Mouse (Mus musculus) mouse embryonic stem cell (cell line): ENCODE measurements around the gene Syt16.

ENCODE experiments used
- in situ Hi-C, 2 experiments: fragments of 300-500 bp; cut with MboI; formaldehyde crosslinking; loops; 1 replicate in 1 of 2; 3 replicates in 1 of 2; pipeline ENCODE4 v1.14.3; 2019 to 2020; ENCODE audit warnings: low sequenced_read_pairs in 2 of 2, low pct_unique_long_range_greater_than_20kb in 1 of 2, mixed read lengths in 1 of 2; ENCODE audit not compliant: unreplicated experiment in 1 of 2

Gene Syt16

DNA sequence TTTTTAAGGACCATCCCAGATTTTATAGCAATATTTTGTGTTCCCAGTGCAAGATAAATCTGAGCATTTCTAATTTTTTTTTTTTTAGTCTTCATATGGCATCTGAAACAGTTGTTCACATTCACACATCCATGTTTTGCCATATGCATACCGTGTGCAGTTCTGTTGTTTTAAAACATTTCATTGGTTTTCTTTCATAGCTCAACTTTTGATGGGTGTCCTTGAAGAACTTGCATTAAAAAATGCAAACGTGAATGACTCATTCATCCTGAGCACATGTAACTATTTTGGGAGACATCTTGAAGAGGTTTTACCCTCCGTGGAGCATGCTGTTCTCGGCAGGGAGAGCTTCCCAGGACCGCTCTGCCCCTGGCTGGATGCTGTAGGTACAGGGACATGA is 279.8 kb downstream of the Syt16 start:
- in situ Hi-C loops, result loop anchor here in 1 of 2 experiments (25.0 kb wide), 2 partner anchors 565 to 715 kb away; no protein-coding TSS in a partner anchor

DNA sequence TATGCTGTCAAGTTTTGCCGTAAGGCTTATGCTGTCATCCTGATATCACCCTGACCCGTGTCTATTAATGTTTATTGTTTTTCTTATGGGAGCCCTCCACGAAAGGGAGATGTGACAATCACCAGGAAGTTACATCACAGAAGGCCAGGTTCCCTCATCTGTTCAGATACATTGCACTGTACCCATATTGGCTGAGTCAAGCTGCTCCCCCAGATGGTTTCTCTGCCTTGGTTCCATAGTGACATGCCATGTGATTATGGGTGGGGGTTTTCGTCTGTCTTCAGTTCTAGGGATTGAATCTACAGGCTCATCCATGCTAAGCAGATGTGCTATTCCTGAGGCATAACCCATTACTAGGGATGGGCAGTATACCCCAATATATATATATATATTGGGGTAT is 283.9 kb downstream of the Syt16 start:
- in situ Hi-C loops, result loop anchor here in 1 of 2 experiments (25.0 kb wide), 2 partner anchors 569 to 719 kb away; no protein-coding TSS in a partner anchor

DNA sequence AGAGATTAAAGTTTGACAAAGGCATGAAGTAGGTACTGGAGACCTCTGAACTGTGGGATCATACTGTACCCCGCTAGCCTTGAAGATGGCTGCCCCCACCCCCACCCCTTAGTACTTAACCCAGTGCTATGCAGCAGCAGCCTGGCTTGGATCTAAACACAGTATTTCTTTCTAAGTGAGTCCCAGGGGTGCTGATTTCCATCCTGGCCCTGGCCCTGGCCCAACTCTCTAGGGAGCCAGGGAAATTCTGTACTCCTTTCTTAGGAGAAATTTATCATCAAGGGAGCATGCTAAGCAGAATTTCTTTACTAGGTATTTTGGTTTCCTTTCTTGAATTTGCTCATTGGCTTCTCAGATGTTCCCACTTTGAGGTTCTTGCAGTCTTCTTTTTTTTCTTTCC is 285.4 kb downstream of the Syt16 start:
- in situ Hi-C loops, result loop anchor here in 1 of 2 experiments (25.0 kb wide), 2 partner anchors 571 to 721 kb away; no protein-coding TSS in a partner anchor

DNA sequence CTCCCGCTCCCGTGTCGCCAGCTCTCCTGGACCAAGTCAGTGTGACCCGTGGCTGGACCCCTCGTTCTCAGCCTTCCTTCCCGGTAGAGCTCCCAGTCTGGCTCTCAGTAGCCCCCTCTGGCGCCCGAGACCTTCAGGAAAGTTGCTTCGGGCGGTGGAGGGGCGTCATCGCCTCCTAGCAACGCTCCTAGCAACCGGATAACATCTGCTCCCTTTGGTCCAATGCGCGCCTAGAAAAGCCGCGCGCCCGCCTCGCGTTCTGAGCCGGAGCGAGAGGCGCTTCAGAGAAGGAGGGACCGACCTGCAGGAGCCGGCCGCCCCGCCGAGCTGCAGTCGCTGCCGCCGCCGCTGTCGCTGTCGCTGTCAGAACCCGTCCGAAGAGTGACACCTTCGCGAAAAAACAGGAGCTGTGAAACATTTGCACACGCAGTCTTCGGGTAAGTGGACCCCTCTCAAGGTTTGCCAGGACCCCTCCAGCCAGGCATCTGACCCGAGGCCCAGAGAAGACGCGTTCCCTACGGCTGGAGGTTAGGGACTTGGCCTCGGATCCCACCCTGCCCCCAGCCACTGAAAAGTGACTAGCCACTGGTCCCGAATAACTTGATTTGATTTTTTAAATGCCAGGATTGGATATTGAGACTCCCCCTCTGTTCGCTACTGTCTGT is 286.7 kb downstream of the Syt16 start:
- in situ Hi-C loops, result loop anchor here in 1 of 2 experiments (25.0 kb wide), 2 partner anchors 572 to 722 kb away; no protein-coding TSS in a partner anchor

DNA sequence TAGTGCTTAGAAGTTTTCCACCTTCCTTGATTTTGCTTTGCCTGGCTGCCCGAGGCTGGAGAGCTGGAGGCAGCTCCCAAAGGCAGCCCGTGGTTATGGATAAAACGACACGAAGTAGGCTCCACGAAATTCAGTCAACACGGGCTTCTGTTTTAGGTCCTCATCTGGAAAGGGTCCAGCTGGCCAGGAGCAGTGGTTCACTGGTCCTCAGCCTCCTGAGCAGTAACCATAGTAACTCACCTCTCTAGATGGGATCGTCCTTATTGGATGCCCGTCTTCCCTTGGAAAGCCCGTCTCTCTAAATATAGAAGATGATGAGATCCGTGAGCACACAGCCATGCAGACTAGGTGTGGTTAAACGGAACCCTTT is 287.2 kb downstream of the Syt16 start:
- in situ Hi-C loops, result loop anchor here in 1 of 2 experiments (25.0 kb wide), 2 partner anchors 572 to 722 kb away; no protein-coding TSS in a partner anchor

DNA sequence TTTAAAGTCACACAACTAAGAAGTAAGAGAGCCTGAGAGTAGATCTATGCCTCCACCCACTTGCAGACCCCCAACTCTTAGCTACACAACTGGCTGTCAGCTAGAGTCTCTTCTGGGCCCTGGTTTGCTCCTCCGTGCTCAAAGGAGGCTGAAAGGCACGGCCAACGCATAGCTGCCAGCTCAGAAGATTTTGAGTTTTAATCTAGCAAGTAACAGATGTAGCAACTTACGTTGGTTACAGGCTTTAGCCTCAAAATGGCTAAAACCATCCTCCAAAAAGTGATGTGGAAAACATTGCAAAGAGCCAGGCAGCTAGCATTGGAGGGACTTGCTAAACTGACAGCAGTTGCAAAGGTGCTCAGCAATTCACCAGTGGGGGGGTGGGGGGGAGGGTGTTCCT is 293.5 kb downstream of the Syt16 start:
- in situ Hi-C loops, result loop anchor here in 1 of 2 experiments (10.0 to 25.0 kb wide), 3 partner anchors 286 to 729 kb away; no protein-coding TSS in a partner anchor

DNA sequence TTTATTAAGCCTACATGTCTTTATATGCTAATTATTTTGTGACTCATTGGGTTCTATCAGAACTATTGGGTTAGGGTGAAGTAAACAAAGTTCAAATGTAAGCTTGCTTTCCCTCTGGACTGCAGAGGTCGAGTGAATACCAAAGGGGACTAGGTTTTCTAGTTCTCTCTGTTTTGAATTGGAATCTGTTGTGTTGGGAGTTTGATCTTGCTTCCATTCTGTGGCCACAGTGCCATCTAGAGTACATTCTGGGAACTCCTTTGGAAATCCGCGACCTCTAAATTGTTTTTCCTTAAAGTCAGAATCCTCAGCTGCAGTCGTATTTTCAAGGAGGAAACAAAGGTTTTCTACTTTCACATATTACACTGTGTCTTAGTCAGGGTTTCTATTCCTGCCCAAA is 296.2 kb downstream of the Syt16 start:
- in situ Hi-C loops, result loop anchor here in 1 of 2 experiments (10.0 to 25.0 kb wide), 3 partner anchors 289 to 731 kb away; no protein-coding TSS in a partner anchor

DNA sequence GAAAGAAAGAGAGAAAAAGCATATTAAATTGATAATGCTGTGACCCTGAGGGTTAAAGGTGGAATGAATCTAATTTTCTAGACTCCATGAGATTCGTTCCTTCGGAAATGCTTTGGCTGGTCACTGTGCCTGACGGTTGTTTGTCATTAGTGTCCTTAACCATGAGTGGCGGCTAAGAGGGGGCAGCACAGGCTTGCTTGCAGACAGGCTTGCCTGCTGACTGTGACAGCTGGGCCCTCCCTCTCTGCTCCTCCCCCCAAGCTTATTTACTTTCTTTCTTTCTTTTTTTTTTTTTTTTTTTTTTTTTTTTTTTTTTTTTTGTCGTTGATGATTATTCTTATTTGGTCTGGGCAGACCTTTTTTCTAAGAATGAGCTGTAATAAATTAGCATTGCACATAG is 298.9 kb downstream of the Syt16 start:
- in situ Hi-C loops, result loop anchor here in 1 of 2 experiments (10.0 to 25.0 kb wide), 3 partner anchors 292 to 734 kb away; no protein-coding TSS in a partner anchor

DNA sequence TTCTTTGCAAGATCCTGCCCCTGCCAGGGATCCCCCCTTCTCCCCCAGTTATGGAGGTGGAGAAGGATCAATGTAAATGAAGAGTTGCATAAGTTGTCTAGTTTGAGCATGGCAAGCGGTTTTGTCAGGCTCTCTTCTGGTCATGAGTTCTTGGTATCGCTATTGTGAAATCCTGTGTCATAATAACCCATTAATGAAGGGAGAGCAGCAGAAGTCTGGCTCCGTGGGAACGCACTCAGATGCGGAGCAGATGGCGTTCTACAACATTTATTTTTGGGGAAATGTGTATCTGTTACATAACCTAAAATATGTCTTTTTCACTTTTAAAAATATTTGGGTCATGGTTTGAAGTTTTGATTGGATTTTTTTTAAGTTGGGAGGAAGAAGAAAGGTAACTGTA is 304.1 kb downstream of the Syt16 start:
- in situ Hi-C loops, result no loop called here

DNA sequence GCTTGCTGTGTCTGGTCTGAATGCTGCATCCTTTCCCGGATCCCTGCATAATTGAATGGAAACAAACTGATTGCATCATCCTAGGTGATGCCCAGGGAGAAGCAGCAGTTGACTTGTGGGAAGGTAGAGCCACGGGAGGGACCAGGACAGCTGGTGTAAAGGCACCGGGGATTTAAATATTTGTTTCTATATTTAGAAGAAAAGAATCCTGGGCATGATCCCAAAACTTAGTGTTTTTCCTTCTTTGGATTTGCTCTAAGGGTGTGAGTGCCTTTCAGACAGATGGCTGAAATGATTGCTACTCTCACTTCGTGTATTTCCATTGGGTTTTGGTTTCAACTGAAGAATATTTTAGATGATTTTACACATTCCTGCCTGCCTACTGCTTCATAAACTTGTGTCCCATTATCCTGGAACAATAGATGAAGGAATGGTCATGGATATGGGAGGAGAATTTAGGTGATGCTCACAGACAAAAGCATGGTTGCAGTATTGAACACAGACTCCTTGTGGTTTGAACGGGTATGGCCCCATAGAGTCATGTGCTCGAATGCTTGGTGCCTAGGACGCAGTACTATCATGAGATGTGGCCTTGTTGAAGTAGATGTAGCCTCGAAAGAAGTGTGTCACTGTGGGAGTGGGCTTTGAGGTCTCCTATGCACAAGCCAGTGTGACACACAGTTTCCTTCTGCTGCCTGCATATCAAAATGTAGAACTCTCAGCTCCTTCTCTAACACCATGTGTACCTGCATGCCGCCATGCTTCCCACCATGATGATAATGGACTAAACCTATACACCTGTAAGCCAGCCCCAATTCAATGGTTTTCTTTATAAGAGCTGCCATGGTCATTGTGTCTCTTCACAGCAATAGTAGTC is 306.2 kb downstream of the Syt16 start:
- in situ Hi-C loops, result no loop called here

DNA sequence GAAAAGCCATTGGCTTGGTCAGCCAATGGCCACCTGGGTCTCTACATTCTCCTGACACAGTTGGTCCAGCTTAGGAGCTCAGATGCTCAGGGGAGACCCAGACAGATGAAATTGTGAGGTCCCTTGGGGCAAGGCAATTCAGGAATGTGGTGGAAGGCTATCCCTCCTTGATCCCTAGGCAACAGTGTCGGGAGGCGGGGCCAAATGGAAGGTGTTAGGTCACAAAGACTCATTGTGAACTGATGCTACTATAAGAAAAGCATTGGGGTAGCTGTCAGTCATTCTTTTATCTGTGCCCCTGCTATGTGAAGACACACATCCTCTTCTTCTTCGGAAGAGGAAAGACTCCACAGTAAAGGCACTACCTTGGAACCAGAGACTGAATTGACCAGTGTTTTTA is 315.1 kb downstream of the Syt16 start:
- in situ Hi-C loops, result no loop called here

DNA sequence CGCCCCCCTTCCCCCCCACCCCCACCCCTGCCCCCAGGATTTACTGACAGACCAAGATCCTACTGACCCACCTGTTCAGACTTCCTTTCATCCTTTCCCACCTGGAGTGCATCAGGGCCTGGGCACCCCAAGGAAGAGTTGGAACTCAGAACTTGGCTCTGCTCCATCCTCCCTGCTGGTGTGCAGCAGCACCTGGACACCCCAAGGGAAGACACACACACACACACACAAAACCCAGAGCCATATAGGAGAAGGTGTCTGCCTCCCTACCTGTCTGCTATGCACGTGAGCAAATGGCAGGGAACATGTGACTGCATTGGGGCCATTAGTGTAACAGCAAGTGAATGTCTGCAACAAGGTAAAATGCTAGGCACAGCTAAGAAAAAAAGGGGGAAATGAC is 317.8 kb downstream of the Syt16 start:
- in situ Hi-C loops, result no loop called here

DNA sequence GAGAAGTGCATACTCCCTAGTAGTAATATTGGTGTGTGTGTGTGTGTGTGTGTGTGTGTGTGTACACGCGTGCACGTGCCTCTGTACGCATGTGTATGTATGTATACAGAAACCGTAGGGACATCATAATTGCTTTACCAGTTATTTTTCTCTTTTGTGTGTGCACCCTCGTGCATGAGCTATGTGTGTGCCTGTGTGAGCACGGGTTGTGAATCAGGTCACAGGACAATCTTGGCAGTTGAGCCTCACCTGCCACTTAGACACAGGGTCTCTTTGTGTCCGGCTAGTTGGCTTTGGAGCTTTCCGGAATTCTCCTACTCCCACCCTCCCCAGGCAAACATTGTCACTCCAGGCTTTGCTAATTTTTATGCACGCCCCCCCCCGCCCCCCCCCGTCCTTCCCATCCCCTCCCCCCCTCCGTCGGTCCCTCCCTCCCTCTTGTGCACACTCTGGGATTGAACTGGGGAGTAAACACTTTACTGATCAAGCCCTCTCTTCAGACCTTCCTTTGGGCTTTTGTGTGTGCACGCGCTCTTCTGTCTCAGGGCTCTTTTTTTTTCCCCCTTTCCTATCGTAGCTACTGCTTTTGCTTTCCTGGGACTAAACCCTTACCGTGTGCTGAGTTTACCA is 319.0 kb downstream of the Syt16 start, which contains the start of gene Gm11042:
TSS of gene Gm11042 (minus strand) at position 51 of the 630 bp plus-strand sequence.
- in situ Hi-C loops, result no loop called here

DNA sequence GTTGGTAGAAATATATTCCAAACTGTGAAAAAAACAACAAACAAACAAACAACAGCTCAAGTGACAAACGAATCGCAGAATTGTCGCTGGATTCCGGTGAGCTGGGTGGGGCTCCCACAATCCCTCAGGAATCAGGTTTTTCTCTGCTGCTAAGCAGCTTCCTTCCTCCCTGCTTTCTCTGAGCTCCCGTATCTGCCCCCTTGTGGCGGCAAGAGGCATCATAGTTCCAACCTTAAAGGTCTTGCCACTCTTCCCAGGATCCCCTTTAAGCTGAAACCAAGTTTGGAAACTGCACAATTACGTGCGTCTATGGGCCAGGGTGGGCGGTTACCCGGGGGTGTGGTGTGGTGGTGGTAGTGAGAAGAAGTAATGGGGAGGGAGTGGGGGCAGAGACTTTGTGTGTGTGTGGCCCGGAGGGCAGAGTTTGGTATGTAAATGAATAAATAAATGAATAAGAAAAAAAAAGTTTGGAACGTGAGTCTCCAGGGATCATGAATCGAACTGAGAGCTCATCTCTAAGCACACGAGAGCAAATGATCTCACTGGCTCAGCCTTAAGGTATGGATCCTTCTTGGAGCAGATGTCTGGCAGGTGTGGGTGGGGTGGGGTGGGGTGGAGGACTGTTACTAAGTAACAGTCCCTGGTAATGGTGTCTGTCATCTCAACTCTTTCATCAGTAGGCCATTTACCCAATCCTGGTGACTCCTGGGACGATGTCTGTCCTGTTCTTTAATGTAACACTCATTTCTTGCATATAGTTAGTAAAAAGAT is 319.7 kb downstream of the Syt16 start:
- in situ Hi-C loops, result no loop called here

DNA sequence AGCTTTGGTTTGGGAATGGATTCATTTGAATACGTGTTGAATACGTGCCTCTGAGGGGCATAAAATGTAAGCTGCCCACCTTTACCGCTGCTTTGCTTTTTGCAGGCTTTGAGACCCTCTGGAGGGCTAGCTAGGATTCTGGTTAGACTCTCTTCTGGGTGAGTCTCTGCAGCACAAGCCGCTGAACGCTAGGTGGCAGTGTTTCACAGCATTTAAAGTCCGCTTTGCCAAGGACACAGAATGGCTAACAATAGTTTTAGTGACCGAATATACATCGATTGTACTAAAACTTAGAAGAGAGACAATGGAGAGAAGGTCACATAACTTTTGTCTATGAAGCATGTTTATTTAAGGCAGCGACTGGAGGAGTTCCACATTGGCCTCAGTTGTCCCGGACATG is 322.9 kb downstream of the Syt16 start:
- in situ Hi-C loops, result no loop called here

DNA sequence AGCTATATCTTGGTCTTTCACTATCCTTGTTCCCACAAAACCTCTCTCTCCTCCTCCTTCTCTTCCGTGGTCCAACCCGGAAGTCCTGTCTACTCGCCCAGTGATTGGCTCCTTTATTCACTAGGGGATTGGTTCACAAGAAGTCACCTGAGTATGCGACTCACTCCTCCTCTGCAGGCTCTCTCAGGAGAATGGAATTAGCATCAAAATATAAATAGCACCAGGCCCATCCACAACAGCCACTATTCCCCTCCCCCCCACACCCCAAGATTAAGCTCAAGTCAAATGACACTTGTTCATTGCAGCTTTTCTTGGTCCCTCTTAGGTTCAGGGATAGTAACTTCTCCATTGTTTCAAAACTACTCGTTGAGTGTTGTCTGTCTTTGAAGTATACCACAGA is 324.5 kb downstream of the Syt16 start:
- in situ Hi-C loops, result no loop called here
